Mouse (Mus musculus) kidney, postnatal 25 days (tissue): ENCODE measurements around the gene Ttll1.
"Not testable (repeated sequence)": the region's sequence is repeated elsewhere in the genome, so short reads cannot be mapped to it uniquely, and the experiment has no call there.

Experiments
- DNase-seq, 2 experiments: peaks; one replicate each; pipeline ENCODE4 v3.0.0; 2021; ENCODE audit warnings: mixed read lengths in 2 of 2

Gene Ttll1

DNA sequence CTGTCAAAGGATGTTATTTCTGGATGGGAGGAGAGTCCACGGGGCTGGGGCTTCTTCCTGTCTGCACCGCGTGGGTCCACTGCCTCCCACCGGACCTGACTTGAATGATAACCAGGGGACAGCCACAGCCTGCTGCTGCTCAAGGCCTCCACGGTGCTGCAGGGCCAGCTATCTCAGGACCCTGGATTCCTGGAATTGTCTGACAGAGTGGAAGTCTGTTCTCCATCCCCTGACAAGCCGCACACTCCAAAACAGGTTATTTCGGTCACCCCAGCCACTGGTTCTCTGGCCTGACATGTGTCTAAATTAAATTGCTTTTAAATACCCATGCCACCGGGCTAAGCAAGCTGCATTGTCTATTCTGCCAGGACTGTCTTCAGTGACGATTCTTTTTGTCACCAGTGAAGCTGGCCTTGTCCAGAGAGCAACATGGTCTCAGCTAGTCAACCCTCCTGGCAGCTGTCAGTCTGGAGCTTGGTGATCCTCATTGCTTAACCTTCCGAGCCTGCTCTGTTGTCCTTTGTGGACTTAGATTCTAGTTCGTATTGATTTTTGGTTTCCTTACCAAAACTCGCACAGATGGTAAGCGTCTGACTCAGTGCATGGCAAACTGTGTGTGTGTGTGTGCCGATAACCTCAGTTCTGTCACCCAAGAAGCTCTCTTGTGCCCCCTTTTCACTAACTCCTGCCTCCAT is 13.1 kb upstream of the Ttll1 start:
- DNase-seq = no peak

- no peak for DNase-seq
Measured at GRCm38 (mm10) chr15:83523196-83523595, 12.5 kb upstream of the Ttll1 start.

GRCm38 (mm10) chr15:83520861-83521382 is 10.2 kb upstream of the Ttll1 start:
- DNase-seq = no peak

DNA sequence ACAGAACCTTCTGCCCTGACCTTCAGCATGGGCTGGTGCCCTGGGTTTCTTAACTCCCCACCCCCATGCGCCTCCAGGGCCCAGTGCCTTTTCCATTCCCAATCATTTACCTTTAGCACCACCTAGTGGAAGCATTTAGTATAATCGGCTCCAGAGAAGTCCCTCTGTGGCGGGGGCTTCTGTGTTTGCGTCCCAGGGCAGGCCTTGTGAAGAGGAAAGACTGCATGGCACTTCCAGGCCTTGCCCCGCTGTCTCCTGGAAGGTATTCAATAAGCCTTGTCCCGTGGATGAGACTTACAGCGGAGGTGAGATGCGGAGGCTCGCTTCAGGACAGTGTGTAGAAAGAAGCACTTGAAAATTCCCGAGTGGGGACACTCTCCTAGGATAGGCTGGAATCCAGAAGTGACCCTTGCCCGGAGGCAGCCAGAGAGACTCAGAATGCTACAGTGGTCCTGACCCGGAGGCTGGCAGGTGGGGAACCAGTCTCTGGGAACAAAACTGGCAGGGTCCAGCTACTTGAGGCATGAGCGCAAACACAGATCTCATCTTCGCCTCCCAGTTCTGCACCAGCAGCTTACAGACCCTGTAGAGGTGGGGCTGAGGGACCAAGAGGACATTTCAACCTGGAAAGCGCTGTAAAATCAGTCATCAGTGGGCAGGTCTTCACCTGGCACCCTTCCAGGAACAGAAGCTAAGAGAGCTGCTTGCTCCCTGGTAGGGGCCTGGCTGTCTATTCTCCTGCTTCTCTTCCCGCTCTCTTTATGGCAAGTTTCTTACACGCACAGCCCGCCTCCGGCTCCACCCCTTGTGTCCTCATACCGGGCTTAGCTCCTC is 7.7 kb upstream of the Ttll1 start:
- peak; percentile 80 to 87 for DNase-seq

GRCm38 (mm10) chr15:83515018-83515417 is 4.3 kb upstream of the Ttll1 start:
- DNase-seq = no peak

DNA sequence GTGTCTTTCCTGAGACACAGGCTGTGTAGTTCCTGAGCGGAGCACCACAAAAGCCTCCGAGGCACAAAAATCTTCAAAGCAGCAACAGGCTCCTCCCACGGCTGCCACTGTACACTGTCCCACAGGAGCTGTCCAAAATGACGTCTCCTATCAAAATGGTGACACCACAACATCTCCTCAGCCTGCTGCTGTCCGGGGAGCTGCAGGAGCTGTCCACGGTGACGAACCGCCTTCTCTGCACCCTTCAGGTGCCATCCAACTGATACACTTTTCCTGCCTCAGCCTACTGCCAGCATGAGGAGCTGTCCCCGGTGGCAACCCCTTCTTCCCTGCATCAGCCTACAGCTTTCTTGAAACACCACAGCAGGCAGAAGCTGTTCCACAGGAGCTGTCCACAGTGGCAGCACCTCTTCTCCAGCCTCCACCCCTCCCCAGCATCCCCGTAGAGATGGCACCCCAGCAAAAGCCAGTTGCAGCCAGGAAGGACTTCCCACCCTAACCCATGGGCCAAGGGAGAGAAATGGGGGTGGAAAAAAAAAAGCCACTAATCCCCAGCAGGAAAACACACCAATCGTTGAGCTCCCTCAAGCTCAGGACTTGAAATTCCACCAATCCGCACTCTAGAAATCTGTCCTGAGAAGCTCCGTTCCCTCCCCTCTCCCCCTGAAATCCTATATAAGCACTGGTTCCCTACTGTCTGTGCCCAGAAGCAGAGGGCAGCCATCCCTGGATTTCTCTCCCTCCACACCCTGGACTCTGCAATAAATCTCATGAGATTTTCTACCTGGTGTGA is 2.0 kb upstream of the Ttll1 start:
- DNase-seq = no peak

DNA sequence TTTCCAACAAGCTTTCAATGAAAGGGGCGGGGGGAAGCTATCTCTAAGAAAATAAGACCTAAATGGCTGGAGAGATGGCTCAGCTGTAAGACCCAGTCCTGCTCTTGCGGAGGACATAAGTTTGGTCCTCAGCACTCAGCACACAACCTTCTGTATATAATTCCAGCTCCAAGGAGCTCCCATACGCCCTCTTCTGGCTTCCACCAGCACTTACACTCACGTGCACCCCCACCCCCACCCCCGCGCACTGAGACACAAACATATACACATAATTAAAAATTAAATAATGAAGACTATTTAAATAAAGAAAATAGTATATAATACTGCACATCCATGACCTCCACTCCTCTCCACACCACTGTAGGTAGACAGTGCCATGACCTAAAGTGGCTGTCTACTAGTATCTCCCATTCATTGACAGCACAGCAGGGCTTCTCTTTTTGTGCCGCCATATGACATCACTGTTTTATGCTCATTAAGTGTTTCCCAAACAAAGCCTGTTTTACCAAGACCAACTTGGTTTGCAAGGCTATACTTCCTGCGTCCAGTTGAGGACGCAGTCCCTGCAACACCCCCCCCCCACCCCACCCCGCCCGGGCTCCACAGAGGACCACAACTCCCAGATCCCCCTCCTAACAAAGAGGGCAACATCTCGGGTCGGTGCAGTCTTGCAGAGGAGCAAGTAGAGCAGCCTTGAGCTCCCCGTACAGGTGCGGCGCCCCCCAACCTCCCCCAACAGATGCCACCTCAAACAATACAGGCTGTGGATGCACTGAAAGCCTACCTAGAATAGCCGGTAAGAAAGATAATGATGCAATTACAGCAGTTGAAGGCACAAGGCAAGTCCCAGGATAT is 516 bp downstream of the Ttll1 start:
- no peak for DNase-seq

DNA sequence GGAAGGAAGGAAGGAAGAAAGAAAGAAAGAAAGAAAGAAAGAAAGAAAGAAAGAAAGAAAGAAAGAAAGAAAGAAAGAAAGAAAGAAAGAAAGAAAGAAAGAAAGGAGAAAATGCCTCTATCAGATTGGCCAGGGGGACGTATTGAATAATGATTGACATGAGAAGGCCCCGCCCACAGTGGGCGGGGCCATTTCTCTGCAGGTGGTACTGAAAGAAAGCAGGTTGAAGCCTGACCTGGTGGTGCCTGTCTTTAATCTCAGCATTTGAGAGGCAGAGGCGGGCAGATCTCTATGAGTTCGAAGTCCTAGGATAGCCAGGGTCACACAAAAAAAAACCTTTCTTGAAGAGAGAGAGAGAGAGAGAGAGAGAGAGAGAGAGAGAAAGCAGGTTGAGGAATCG is 9.2 kb downstream of the Ttll1 start:
- DNase-seq = not testable (repeated sequence)

DNA sequence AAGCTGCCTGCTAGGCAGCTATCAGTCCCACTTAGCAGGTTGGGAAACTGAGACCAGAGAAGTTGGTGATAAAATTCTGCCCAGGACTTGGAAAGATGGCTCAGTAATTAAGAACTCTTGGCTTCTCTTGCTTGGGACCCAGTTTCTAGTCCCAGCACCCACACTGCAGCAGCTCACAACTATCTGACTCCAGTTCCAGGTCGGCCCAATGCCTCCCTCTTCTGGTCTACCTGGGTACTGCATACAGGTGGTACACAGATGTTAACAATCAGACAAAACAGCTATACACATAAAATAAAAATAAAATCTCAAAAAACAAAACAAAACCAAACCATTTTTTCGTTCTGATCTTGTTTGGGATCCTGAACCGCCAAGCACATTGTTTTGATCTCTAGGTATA is 10.3 kb downstream of the Ttll1 start:
- DNase-seq = peak; percentile 47 to 69

GRCm38 (mm10) chr15:83499211-83499755 is 11.4 kb downstream of the Ttll1 start:
- no peak for DNase-seq

- DNase-seq = no peak
Measured at GRCm38 (mm10) chr15:83497299-83497698, 13.4 kb downstream of the Ttll1 start.

GRCm38 (mm10) chr15:83495787-83496367 is 14.8 kb downstream of the Ttll1 start:
- DNase-seq = no peak

- DNase-seq = no peak
Measured at GRCm38 (mm10) chr15:83495195-83495594, 15.5 kb downstream of the Ttll1 start.

- DNase-seq = no peak
Measured at GRCm38 (mm10) chr15:83494572-83494920, 16.1 kb downstream of the Ttll1 start.

- DNase-seq = no peak
Measured at GRCm38 (mm10) chr15:83493856-83494571, 16.7 kb downstream of the Ttll1 start.

GRCm38 (mm10) chr15:83491891-83492290 is 18.8 kb downstream of the Ttll1 start:
- no peak for DNase-seq

- no peak for DNase-seq
Measured at GRCm38 (mm10) chr15:83489471-83489870, 21.2 kb downstream of the Ttll1 start.

DNA sequence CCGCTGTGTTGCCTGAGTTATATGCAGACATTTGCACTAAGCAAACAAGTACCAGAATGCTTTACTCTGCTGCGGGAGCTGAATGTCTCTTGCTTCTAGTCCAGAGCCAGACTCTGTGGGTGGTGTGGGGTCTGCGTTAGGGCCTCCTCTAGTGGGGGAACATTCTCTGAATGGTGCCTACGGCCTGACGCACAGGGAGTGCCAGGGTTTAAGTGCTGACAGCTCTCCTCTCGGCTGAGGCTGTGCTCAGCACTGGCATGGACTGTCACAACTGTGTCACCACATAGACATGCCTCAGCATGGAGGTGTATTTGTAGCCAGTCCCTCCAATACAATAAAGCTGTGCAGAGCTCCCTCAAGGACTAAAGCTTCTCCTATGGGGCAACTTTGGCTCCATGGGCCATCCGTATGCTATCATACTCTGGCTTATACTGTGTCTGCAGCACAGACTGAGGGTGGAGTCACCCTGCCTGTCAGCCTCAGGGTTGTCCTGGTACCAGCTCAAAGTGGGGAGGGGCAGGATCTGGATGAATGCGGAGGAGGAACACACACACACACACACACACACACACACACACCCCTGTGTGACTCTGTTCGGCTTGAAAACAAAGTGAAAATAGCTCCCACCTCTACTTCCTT is 23.1 kb downstream of the Ttll1 start:
- peak in 1 of 2 experiments; percentile 47 for DNase-seq

GRCm38 (mm10) chr15:83484311-83484710 is 26.4 kb downstream of the Ttll1 start:
- no peak for DNase-seq

DNA sequence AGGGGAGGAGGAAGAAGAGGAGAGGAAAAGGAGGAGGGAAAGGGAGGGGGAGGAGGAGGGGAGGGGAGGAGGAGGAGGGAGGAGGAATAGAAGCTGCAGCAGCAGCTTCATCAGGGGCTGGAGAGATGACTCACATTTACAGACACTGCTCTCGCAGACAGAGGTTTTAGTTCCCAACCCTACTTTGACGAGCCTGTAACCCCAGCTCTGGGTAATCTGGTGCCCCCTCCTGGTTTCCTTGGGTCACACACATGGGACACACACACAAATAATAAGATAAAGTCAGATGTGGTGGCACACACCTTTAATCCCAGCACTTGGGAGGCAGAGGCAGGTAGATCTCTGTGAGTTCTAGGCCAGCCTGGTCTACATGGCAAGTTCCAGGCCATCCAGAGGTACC is 27.2 kb downstream of the Ttll1 start:
- DNase-seq = peak in 1 of 2 experiments; percentile 58
